Mouse (Mus musculus): ENCODE results near the gene C130050O18Rik. TPM values are rescaled to one million over a fixed set of nuclear protein-coding genes. Genes with fewer than 3 reads are reported as not detected.
A peak's percentile ranks its signal among the peaks of the same experiment; 100 is the strongest.

C130050O18Rik gene
- polyA plus RNA-seq, 2 experiments, result 0.93 to 1.3 TPM

DNA sequence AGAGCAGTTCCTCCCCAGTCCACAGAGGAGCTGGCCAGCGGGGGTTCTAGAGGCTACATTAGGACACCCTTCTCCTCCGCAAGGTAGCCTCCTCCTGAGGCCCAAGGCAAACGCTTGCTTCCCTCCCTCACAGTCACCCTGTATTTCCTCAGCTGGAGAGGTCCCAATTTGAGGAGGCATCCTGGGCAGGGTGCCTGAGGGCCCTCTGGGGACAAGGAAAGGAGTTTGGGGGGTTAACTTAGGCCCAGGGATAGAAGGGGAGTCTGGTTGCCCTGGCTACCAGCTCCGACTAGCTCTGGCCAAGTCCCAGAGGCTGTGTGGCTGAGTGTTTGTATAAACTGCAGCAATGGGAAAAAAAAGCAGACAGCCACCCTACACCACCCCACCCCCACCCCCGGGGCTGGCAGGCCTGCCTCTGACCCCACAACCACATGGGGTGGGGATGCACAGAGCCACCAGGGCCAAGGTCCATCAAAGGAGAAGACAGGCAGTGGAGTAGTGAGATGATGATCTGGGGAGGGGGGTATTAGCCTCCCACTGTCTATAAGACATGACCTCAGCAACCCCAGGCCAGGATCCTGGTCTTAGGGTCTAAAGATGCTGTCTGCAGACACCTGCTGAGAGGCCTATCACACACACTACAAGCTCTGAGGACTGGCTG is 40.0 kb upstream of the C130050O18Rik start:
- no peak overlapping the region for H3K9ac ChIP-seq (replicated peaks)
- H3K4me2 ChIP-seq (ENCODE audit: low read depth), result peak overlapping the region; percentile 36

DNA sequence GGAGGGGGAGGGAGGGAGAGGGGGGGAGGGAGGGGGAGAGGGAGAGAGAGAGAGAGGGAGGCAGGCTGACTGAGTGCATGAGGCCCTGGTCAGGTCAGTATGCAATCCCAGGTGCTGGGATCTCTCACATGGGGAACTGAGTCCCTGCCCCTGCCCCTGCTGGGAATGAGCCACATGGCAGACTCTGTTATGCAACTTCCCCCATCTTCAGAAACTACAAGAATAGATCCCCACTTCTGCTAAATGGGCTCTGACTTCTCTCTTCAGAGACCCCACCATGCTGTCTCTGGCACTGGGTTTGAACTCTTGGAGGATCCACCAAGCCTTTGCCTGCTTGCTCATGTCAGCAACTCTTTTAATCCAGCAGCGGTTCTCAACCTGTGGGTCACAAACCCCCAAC is 39.3 kb upstream of the C130050O18Rik start:
- no peak overlapping the region for H3K27ac ChIP-seq
- no peaks in the 10 kb centered on the region for H3K9me3 ChIP-seq (ENCODE audit: control insufficient read depth, low read length)
- H3K9ac ChIP-seq (replicated peaks), result no peak overlapping the region
- 47% methylated on average over 1 of the region's 1 CpGs for WGBS (ENCODE audit: insufficient replicate concordance)
- H3K4me2 ChIP-seq (ENCODE audit: low read depth), result no peak overlapping the region
- H3K4me3 ChIP-seq (ENCODE audit: insufficient read depth in 1 of 2, low read depth in 2 of 2, low read length in 2 of 2), result no peak overlapping the region
- peaks cover 5 to 41% of the 10 kb centered on the region in 2 experiments for H3K4me1 ChIP-seq (replicated peaks; ENCODE audit: control insufficient read depth in 2 of 2, insufficient read depth in 2 of 2, low read length in 1 of 2)
- TF ChIP-seq CTCF (IDR thresholded peaks at IDR 0.05; ENCODE audit: low read depth) (no peak), EP300 (IDR thresholded peaks at IDR 0.05; ENCODE audit: low read depth) (no peak)
- no peaks in the 10 kb centered on the region for H3K36me3 ChIP-seq (replicated peaks; ENCODE audit: control insufficient read depth, insufficient read depth, low read depth)
- H3K27me3 ChIP-seq (ENCODE audit: control insufficient read depth, insufficient read depth, low read length), result no peaks in the 10 kb centered on the region
- DNase-seq (ENCODE audit: low read depth in 3 of 3, low spot score in 3 of 3) (no peak), ATAC-seq (ENCODE audit: insufficient read depth) (no peak)

More for the DNA sequence above, 40.0 kb upstream of the C130050O18Rik start:
- Histone ChIP-seq H3K27ac (peak overlapping the region; percentile 22; the same call in 1 of the 2 replicates), H3K36me3 (replicated peaks; ENCODE audit: control insufficient read depth, insufficient read depth, low read depth) (no peaks in the 10 kb centered on the region), H3K9me3 (ENCODE audit: control insufficient read depth, low read length) (no peaks in the 10 kb centered on the region), H3K4me3 (ENCODE audit: insufficient read depth in 1 of 2, low read depth in 2 of 2, low read length in 2 of 2) (no peak overlapping the region), H3K27me3 (ENCODE audit: control insufficient read depth, insufficient read depth, low read length) (no peaks in the 10 kb centered on the region), H3K4me1 (replicated peaks; ENCODE audit: control insufficient read depth in 2 of 2, insufficient read depth in 2 of 2, low read length in 1 of 2) (peaks cover 0 to 33% of the 10 kb centered on the region in 2 experiments; a peak in 3 of 4 replicates)
- 43% methylated on average over 5 of the region's 5 CpGs for WGBS (ENCODE audit: insufficient replicate concordance)
- peak; percentile 15; the same call in 1 of the 2 replicates for ATAC-seq (ENCODE audit: insufficient read depth)
- TF ChIP-seq CTCF (IDR thresholded peaks at IDR 0.05; ENCODE audit: low read depth) (no peak), EP300 (IDR thresholded peaks at IDR 0.05; ENCODE audit: low read depth) (no peak)
- DNase-seq (ENCODE audit: low read depth in 3 of 3, low spot score in 3 of 3), result no peak

DNA sequence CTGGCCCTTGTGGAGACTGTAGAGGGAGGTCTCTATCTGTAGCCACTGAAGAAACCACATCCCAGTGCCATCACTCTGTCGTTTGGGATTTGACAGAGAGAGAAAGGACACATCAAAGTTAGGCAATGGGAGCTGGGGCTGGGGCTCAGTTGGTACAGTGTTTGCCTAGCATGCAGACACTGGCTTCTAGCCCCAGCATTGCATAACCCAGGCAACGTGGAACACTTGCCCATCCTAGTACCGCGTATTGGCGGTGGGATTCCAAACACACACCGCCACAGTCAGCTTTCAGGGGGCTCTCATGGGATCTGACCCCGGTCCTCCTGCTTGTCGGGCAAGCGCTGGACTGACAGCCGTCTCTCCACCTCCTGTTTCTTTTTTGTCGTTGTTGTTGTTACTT is 38.6 kb upstream of the C130050O18Rik start:
- TF ChIP-seq EP300 (IDR thresholded peaks at IDR 0.05; ENCODE audit: low read depth), result no peak
- TF ChIP-seq CTCF (IDR thresholded peaks at IDR 0.05; ENCODE audit: low read depth), result no peak
- 65% methylated on average over 11 of the region's 11 CpGs for WGBS (ENCODE audit: insufficient replicate concordance)
- peaks cover 11 to 48% of the 10 kb centered on the region in 2 experiments for H3K4me1 ChIP-seq (replicated peaks; ENCODE audit: control insufficient read depth in 2 of 2, insufficient read depth in 2 of 2, low read length in 1 of 2)
- ATAC-seq (ENCODE audit: insufficient read depth) (no peak), DNase-seq (ENCODE audit: low read depth in 3 of 3, low spot score in 3 of 3) (no peak)
- no peaks in the 10 kb centered on the region for H3K27me3 ChIP-seq (ENCODE audit: control insufficient read depth, insufficient read depth, low read length)
- no peaks in the 10 kb centered on the region for H3K9me3 ChIP-seq (ENCODE audit: control insufficient read depth, low read length)
- peak overlapping the region; percentile 31; the same call in 1 of the 2 replicates for H3K27ac ChIP-seq
- H3K4me3 ChIP-seq (ENCODE audit: insufficient read depth in 1 of 2, low read depth in 2 of 2, low read length in 2 of 2), result no peak overlapping the region
- H3K9ac ChIP-seq (replicated peaks), result no peak overlapping the region
- no peaks in the 10 kb centered on the region for H3K36me3 ChIP-seq (replicated peaks; ENCODE audit: control insufficient read depth, insufficient read depth, low read depth)
- no peak overlapping the region for H3K4me2 ChIP-seq (ENCODE audit: low read depth)

DNA sequence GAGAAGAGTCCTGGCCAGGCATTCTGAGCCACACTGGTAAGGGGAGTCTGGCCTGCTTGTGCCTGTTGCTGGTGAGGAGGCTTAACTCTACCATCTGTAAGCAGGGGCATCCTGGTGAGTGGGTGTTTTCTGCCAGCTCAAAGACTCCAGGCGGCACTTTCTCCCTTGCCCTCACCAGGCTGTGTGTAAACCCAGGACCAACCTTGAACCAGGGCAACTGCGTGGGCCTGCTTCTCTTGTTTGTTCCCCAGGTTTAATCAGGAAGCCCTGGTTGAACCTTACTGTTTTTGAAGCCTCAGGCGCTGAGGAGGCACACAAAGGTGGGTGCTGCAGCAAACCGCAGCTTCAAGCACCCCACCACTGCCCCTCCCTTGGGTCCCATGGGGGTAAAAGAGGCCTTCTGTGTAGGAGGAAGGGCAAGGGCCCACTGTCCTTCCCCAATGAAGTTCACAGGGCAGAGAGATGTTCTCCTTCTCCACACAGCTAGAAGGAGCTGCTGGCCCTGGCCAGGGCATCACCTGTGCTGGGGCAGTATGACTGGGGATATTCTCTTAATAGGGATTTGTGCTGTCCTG is 37.1 kb upstream of the C130050O18Rik start:
- H3K4me1 ChIP-seq (replicated peaks; ENCODE audit: control insufficient read depth in 2 of 2, insufficient read depth in 2 of 2, low read length in 1 of 2), result peaks cover 19 to 56% of the 10 kb centered on the region in 2 experiments
- H3K27me3 ChIP-seq (ENCODE audit: control insufficient read depth, insufficient read depth, low read length), result no peaks in the 10 kb centered on the region
- H3K36me3 ChIP-seq (replicated peaks; ENCODE audit: control insufficient read depth, insufficient read depth, low read depth), result no peaks in the 10 kb centered on the region
- no peak for DNase-seq (ENCODE audit: low read depth in 3 of 3, low spot score in 3 of 3)
- WGBS (ENCODE audit: insufficient replicate concordance), result 74% methylated on average over 4 of the region's 4 CpGs
- no peak for ATAC-seq (ENCODE audit: insufficient read depth)
- H3K9me3 ChIP-seq (ENCODE audit: control insufficient read depth, low read length), result no peaks in the 10 kb centered on the region
- no peak overlapping the region for H3K27ac ChIP-seq
- no peak overlapping the region for H3K9ac ChIP-seq (replicated peaks)
- H3K4me2 ChIP-seq (ENCODE audit: low read depth), result no peak overlapping the region
- no peak for TF ChIP-seq EP300 (IDR thresholded peaks at IDR 0.05; ENCODE audit: low read depth)
- TF ChIP-seq CTCF (IDR thresholded peaks at IDR 0.05; ENCODE audit: low read depth), result no peak
- H3K4me3 ChIP-seq (ENCODE audit: insufficient read depth in 1 of 2, low read depth in 2 of 2, low read length in 2 of 2), result no peak overlapping the region

DNA sequence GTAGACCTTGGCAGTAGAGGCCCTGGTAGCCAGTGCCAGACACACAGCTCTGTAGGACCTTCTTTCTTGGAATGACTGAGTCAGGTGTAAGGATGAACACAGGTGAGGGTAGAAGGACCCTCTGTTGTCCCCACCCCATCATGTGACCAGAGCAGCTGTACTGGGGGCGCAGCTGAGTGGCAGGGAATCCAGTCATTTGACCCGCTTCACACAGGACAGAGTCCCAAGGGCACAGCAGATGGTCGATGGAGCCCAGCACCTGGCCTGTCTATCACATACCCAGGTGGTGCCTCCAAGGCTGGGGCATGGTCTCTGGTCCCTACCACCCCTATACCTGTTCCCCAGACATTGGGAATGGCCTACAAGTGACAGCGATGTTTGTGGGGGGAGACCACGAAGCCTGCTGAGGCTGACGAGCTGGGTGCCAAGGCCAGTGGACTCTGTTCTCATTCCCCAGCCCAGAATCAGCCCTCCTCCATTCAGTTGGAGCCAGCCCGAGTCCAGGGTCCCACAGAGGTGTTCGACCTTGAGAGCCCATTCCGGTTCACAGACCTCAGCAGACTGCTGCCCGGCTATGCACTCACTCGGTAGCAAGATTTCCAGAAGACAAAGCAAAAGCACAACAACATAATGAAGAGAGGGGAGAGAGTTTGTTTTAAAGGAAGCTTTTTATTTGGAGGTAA is 36.3 kb upstream of the C130050O18Rik start:
- Histone ChIP-seq H3K36me3 (replicated peaks; ENCODE audit: control insufficient read depth, insufficient read depth, low read depth) (no peaks in the 10 kb centered on the region), H3K27ac (no peak overlapping the region; the same call in 1 of the 2 replicates), H3K4me1 (replicated peaks; ENCODE audit: control insufficient read depth in 2 of 2, insufficient read depth in 2 of 2, low read length in 1 of 2) (peaks cover 24 to 63% of the 10 kb centered on the region in 2 experiments), H3K9me3 (ENCODE audit: control insufficient read depth, low read length) (no peaks in the 10 kb centered on the region), H3K9ac (replicated peaks) (no peak overlapping the region), H3K27me3 (ENCODE audit: control insufficient read depth, insufficient read depth, low read length) (no peaks in the 10 kb centered on the region), H3K4me3 (ENCODE audit: insufficient read depth in 1 of 2, low read depth in 2 of 2, low read length in 2 of 2) (no peak overlapping the region), H3K4me2 (ENCODE audit: low read depth) (no peak overlapping the region)
- 74% methylated on average over 11 of the region's 11 CpGs for WGBS (ENCODE audit: insufficient replicate concordance)
- ATAC-seq (ENCODE audit: insufficient read depth) (no peak), DNase-seq (ENCODE audit: low read depth in 3 of 3, low spot score in 3 of 3) (no peak)
- no peak for TF ChIP-seq EP300 (IDR thresholded peaks at IDR 0.05; ENCODE audit: low read depth)
- no peak for TF ChIP-seq CTCF (IDR thresholded peaks at IDR 0.05; ENCODE audit: low read depth)

Data from liver, embryonic 14.5 days (tissue).